Mouse (Mus musculus): ENCODE measurements around the gene Tob2. TPM values are rescaled to one million over a fixed set of nuclear protein-coding genes. Genes with fewer than 3 reads are reported as not detected.
A peak's percentile ranks its signal among the peaks of the same experiment; 100 is the strongest.

Gene Tob2
- 31.6 and 40.3 TPM in 2 replicates for polyA plus RNA-seq (2012; rRNA removed)

DNA sequence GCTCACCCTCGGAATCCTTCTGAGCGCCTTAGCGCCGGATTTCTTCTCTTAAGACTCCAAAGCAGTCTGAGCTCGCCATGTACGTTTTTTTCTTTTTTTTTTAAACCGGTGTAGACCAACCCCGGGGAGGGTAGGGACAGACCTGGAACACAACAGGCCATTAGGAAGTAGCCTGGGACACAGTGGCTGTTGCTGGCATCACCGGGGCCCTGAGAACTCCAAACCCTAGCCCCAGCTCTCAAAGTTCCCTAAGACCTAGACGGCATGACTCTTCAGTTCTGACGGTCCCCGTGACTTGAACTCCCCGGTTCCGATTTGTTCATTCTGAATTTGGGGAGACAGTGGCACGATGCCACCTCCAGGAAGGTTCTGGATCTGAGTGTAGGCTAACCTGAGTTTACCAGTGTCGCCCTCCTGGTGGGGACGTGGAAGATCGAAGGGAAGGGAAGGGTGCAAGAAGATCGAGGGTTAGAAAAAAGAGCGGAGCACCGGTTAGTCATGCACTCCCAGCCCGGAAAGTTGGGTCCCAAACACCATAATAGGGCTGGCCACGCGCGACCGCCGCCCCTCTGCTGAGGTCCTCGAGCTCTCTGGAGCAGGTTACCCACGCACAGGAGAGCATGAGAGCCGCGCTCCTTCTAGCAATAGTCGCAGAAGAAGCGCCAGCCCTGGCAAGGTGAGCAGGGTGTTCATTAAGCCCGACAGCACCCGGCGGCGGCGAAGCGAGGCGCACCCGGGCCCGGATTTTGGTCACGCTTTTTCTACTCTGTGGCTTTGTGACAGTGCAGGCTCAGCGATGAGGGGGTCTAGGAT, at the start of gene Tob2:
Gene Tob2, minus strand, starts transcription at position 280 of the 813 bp plus-strand sequence.
- WGBS, result under 1% methylated on average over 44 of the region's 44 CpGs
- Histone ChIP-seq H3K4me1 (ENCODE audit: control insufficient read depth, insufficient read depth, low read length) (peaks cover 4% of the 10 kb centered on the region; the same call in 1 of the 2 replicates), H3K27me3 (replicated peaks; ENCODE audit: control insufficient read depth, insufficient read depth, low read length) (no peaks in the 10 kb centered on the region), H3K4me3 (ENCODE audit: insufficient read depth, low read depth, low read length) (peak within 1 kb of the TSS; percentile 87), H3K27ac (ENCODE audit: insufficient read depth, low read depth, low read length) (peak within 1 kb of the TSS; percentile 100), H3K36me3 (ENCODE audit: control insufficient read depth, insufficient read depth, low read length) (no peaks in the 10 kb centered on the region; the same call in 1 of the 2 replicates)
- DNase-seq, result peak; percentile 82
- TF ChIP-seq POLR2A (IDR thresholded peaks at IDR 0.05; ENCODE audit: low read depth, low read length) (no peak), CTCF (conservative IDR thresholded peaks at IDR 0.05; ENCODE audit: insufficient read depth, insufficient read length, low read depth, low read length) (0 out of 2 replicates have a peak, but pooled peaks have one; percentile 7)

DNA sequence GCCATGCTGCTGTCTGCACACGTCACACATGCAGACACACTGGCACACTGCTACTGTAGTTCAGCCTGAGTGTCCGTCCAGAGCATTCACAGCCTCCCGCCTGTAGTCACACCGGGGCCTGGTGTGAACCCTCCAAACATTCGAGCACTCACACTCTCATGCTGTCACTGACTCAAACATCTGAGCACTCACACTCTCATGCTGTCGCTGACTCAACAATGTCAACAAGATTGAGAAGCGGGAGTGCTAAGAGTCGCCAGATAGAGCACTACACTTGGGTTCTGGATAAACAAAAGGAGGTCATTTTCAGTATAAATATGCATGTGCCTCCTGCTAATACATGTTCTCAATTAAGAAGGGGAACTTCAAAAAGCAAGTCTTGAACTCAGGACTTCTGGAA, 49.4 kb upstream of the Tob2 start:
- TF ChIP-seq CTCF (conservative IDR thresholded peaks at IDR 0.05; ENCODE audit: insufficient read depth, insufficient read length, low read depth, low read length) (no peak), POLR2A (IDR thresholded peaks at IDR 0.05; ENCODE audit: low read depth, low read length) (no peak)
- Histone ChIP-seq H3K27ac (ENCODE audit: insufficient read depth, low read depth, low read length) (no peak overlapping the region), H3K4me3 (ENCODE audit: insufficient read depth, low read depth, low read length) (no peak overlapping the region), H3K27me3 (replicated peaks; ENCODE audit: control insufficient read depth, insufficient read depth, low read length) (no peaks in the 10 kb centered on the region), H3K36me3 (ENCODE audit: control insufficient read depth, insufficient read depth, low read length) (peaks cover 4% of the 10 kb centered on the region), H3K4me1 (ENCODE audit: control insufficient read depth, insufficient read depth, low read length) (no peaks in the 10 kb centered on the region)
- WGBS, result 86% methylated on average over 8 of the region's 8 CpGs
- no peak for DNase-seq

DNA sequence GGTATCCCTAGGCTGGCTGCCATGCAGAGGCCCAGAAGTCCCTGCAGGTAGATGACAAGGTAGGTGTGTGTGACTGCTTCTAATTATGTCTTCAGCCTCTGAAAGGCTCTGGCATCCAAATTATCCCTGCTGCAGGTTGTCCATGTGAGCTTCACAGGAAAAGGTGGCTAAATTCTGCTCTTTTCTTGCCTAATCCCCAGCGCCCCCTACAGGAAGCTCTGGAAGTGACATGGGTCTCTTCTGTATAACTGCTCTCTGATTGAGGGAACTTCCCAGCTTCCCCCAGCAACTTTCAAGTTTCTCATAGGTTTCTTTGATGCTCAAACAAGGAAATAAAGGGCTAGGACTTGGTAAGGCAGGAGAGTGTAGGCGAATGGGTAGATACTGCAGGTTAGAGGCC, 46.3 kb upstream of the Tob2 start:
- Histone ChIP-seq H3K36me3 (ENCODE audit: control insufficient read depth, insufficient read depth, low read length) (peaks cover 5% of the 10 kb centered on the region), H3K27ac (ENCODE audit: insufficient read depth, low read depth, low read length) (no peak overlapping the region), H3K27me3 (replicated peaks; ENCODE audit: control insufficient read depth, insufficient read depth, low read length) (no peaks in the 10 kb centered on the region), H3K4me1 (ENCODE audit: control insufficient read depth, insufficient read depth, low read length) (no peaks in the 10 kb centered on the region), H3K4me3 (ENCODE audit: insufficient read depth, low read depth, low read length) (no peak overlapping the region)
- 40% methylated on average over 2 of the region's 2 CpGs for WGBS
- TF ChIP-seq POLR2A (IDR thresholded peaks at IDR 0.05; ENCODE audit: low read depth, low read length), result no peak
- TF ChIP-seq CTCF (conservative IDR thresholded peaks at IDR 0.05; ENCODE audit: insufficient read depth, insufficient read length, low read depth, low read length), result peak; percentile 62
- DNase-seq, result peak; percentile 73

DNA sequence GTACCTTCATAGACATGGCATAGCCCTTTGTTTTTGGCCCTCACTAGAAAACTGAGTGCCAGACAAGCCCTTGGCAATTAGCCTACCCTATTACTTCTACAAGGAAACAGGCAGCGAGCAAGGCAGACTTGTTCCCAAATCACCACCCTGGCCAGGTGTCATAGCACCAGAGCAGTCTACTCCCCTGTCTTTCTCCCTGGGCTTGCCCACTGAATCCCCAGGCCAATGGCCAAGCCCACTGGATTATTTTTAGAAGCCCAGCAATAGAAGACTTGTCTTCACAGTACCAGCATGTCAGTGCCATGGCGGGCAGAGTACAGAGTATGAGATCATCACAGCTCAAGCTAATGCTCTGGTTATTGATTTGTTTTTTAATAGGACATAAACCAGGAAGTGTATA, 40.2 kb upstream of the Tob2 start:
- Histone ChIP-seq H3K4me3 (ENCODE audit: insufficient read depth, low read depth, low read length) (no peak overlapping the region), H3K36me3 (ENCODE audit: control insufficient read depth, insufficient read depth, low read length) (peaks cover 10% of the 10 kb centered on the region), H3K27ac (ENCODE audit: insufficient read depth, low read depth, low read length) (no peak overlapping the region), H3K4me1 (ENCODE audit: control insufficient read depth, insufficient read depth, low read length) (peaks cover 12% of the 10 kb centered on the region; the same call in 1 of the 2 replicates), H3K27me3 (replicated peaks; ENCODE audit: control insufficient read depth, insufficient read depth, low read length) (no peaks in the 10 kb centered on the region)
- TF ChIP-seq POLR2A (IDR thresholded peaks at IDR 0.05; ENCODE audit: low read depth, low read length), result no peak
- TF ChIP-seq CTCF (conservative IDR thresholded peaks at IDR 0.05; ENCODE audit: insufficient read depth, insufficient read length, low read depth, low read length), result no peak
- 48% methylated on average over 2 of the region's 2 CpGs for WGBS
- DNase-seq, result no peak

DNA sequence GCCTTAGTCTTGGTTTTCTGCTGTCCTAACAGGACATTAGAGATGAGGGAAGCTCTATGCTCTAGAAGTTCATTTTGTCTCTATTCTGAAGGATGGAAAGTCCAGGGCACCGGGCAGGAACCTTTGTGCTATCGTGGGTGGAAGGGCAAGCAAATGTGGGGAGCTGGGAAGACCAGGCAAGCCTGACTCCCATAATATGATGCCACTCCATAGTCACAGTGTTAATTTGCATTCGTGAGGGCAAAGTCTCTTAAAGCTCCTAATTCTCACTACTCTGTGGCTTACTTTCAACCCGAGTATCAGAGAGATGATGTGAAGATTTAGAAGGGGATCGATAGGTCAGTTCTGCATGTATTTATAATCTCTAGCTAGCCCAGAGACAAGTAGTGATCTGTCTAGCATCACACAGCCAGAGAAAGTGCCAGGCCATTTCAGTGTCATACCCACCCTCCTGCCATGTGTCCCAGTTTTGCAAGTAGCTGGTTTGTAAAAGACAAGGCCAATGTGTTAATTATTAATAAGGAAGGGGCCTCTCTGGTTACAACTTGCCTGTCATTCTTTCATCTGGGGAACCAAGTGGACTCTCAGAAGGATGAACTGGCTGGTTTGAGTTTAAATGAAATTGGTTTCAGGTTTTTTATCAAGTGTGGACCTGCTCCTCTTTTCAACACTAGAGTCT, 39.1 kb upstream of the Tob2 start:
- Histone ChIP-seq H3K4me3 (ENCODE audit: insufficient read depth, low read depth, low read length) (no peak overlapping the region), H3K4me1 (ENCODE audit: control insufficient read depth, insufficient read depth, low read length) (peaks cover 12% of the 10 kb centered on the region; the same call in 1 of the 2 replicates), H3K36me3 (ENCODE audit: control insufficient read depth, insufficient read depth, low read length) (peaks cover 10% of the 10 kb centered on the region), H3K27ac (ENCODE audit: insufficient read depth, low read depth, low read length) (no peak overlapping the region), H3K27me3 (replicated peaks; ENCODE audit: control insufficient read depth, insufficient read depth, low read length) (no peaks in the 10 kb centered on the region)
- TF ChIP-seq CTCF (conservative IDR thresholded peaks at IDR 0.05; ENCODE audit: insufficient read depth, insufficient read length, low read depth, low read length), result no peak
- no peak for TF ChIP-seq POLR2A (IDR thresholded peaks at IDR 0.05; ENCODE audit: low read depth, low read length)
- WGBS, result 65% methylated on average over 5 of the region's 5 CpGs
- DNase-seq, result peak; percentile 71

DNA sequence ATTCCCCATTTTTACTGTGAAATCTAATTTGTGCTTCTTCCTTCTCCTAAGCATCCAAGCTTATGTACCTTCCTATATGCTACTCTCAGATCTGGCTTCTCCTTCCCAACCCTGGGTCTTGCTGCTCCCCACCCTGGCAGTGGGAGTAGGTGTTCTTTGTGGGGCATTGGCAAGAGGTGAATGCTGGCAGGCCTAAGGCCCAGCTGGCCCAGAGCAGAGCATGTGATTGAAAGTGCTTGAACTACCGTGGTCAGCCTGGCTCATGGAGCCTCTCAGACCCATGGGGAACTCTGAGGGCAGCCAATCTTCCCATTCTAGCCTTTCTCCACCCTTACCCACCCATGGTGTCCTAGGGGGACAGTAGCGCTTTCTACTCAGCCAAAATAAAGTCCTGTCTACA, 37.8 kb upstream of the Tob2 start:
- Histone ChIP-seq H3K4me3 (ENCODE audit: insufficient read depth, low read depth, low read length) (no peak overlapping the region), H3K36me3 (ENCODE audit: control insufficient read depth, insufficient read depth, low read length) (peaks cover 10% of the 10 kb centered on the region), H3K27ac (ENCODE audit: insufficient read depth, low read depth, low read length) (no peak overlapping the region), H3K4me1 (ENCODE audit: control insufficient read depth, insufficient read depth, low read length) (peaks cover 16% of the 10 kb centered on the region; the same call in 1 of the 2 replicates), H3K27me3 (replicated peaks; ENCODE audit: control insufficient read depth, insufficient read depth, low read length) (no peaks in the 10 kb centered on the region)
- 74% methylated on average over 2 of the region's 2 CpGs for WGBS
- no peak for TF ChIP-seq CTCF (conservative IDR thresholded peaks at IDR 0.05; ENCODE audit: insufficient read depth, insufficient read length, low read depth, low read length)
- no peak for TF ChIP-seq POLR2A (IDR thresholded peaks at IDR 0.05; ENCODE audit: low read depth, low read length)
- no peak for DNase-seq

DNA sequence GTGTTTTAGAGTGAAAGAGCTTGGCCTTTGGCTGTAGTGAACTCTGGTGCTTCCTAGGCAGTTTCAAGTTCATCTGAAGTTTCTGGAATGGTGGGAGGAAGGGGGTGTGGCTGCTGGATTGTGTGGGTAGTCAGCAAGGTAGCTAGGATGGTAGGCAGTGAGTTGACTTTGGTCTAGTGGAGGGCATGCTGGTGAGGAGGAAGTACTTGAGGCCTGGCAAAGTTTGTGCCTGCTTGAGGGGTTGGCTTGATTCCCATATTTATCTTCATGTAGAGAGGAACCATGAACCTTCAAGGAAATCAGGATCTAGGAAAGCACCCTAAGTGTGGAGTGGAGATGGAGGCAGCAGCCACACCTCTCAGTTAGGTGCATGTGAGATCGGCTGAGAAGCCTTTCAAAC, 35.4 kb upstream of the Tob2 start:
- no peak overlapping the region for H3K4me3 ChIP-seq (ENCODE audit: insufficient read depth, low read depth, low read length)
- 55% methylated on average over 1 of the region's 1 CpGs for WGBS
- TF ChIP-seq POLR2A (IDR thresholded peaks at IDR 0.05; ENCODE audit: low read depth, low read length) (no peak), CTCF (conservative IDR thresholded peaks at IDR 0.05; ENCODE audit: insufficient read depth, insufficient read length, low read depth, low read length) (no peak)
- H3K36me3 ChIP-seq (ENCODE audit: control insufficient read depth, insufficient read depth, low read length), result peaks cover 7% of the 10 kb centered on the region
- H3K27me3 ChIP-seq (replicated peaks; ENCODE audit: control insufficient read depth, insufficient read depth, low read length), result no peaks in the 10 kb centered on the region
- DNase-seq, result peak; percentile 84
- peaks cover 16% of the 10 kb centered on the region; the same call in 1 of the 2 replicates for H3K4me1 ChIP-seq (ENCODE audit: control insufficient read depth, insufficient read depth, low read length)
- no peak overlapping the region for H3K27ac ChIP-seq (ENCODE audit: insufficient read depth, low read depth, low read length)
